Comparison of ENCODE assay signal across 17 mouse cellular contexts in the genomic region with DNA sequence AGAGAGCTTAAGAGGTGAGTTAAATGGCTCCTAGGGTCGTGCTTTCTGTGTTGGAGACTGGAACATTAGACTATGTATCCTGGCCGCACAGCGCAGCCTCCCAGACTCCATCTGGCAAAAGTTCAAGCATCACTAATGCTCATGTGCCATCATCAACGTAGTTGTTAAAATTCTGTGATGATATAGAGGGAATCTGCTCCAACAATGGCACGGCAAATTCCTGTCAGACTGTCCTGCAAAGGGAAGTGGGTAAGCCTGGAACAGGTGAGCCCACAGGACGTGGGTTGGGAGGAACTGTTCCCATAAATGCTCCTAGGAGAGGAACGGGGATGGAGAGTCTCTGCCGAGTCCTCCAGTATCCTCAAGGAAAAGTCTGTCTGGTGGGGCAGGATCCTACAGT.
"Had no signal": no experiment of that assay in that cellular context is flagged by ENCODE, and none has a peak within 500 bp of the region (broad histone marks: within the 10 kb centered on the region; RNA-seq: fewer than 3 reads in every experiment).

No protein-coding gene starts in this region.

- H3K27me3 ChIP-seq: embryonic facial prominence, embryonic 15.5 days; forebrain, embryonic 12.5 days; forebrain, embryonic 13.5 days; forebrain, embryonic 15.5 days had no signal

- H3K9me3 ChIP-seq: embryonic facial prominence, embryonic 10.5 days; embryonic facial prominence, embryonic 12.5 days; embryonic facial prominence, embryonic 13.5 days; embryonic facial prominence, embryonic 15.5 days; forebrain, embryonic 10.5 days; forebrain, embryonic 12.5 days; forebrain, embryonic 13.5 days; forebrain, embryonic 15.5 days had no signal

- H3K4me3 ChIP-seq: erythroblast, embryonic 14.5 days; gastrocnemius, adult 2 months; heart, adult 2 months had no signal

- H3K27ac ChIP-seq: embryonic facial prominence, embryonic 10.5 days; embryonic facial prominence, embryonic 12.5 days; embryonic facial prominence, embryonic 13.5 days; embryonic facial prominence, embryonic 15.5 days; forebrain, embryonic 13.5 days; gastrocnemius, adult 2 months; heart, adult 2 months had no signal

- H3K36me3 ChIP-seq: embryonic facial prominence, embryonic 10.5 days; embryonic facial prominence, embryonic 12.5 days; embryonic facial prominence, embryonic 13.5 days; embryonic facial prominence, embryonic 15.5 days; forebrain, embryonic 10.5 days; forebrain, embryonic 12.5 days; forebrain, embryonic 15.5 days had no signal

- DNase-seq: cerebellum, postnatal 25 days; gastrocnemius, adult 2 months; gastrocnemius, postnatal 10 days; gastrocnemius, postnatal 14 days; gastrocnemius, postnatal 25 days; gastrocnemius, postnatal 36 days; heart, adult 18-20 months; heart, adult 2 months had no signal

- H3K9ac ChIP-seq: embryonic facial prominence, embryonic 12.5 days; embryonic facial prominence, embryonic 15.5 days had no signal
